Mouse (Mus musculus) cerebellum, postnatal 14 days (tissue): ENCODE measurements around the gene Slc25a39.

Source experiments
- DNase-seq, 2 experiments: peaks; one replicate each; pipeline ENCODE4 v3.0.0; 2021; ENCODE audit warnings: mixed read lengths in 2 of 2

Gene Slc25a39

GRCm38 (mm10) chr11:102435754-102436470 is 28.2 kb upstream of the Slc25a39 start:
- DNase-seq, result peak; percentile 52 to 71

- DNase-seq, result peak in 1 of 2 experiments; percentile 41
Observed at GRCm38 (mm10) chr11:102434816-102435705, 27.3 kb upstream of the Slc25a39 start.

GRCm38 (mm10) chr11:102434406-102434805 is 26.7 kb upstream of the Slc25a39 start:
- peak; percentile 96 to 97 for DNase-seq

- no peak for DNase-seq
Observed at GRCm38 (mm10) chr11:102433866-102434265, 26.1 kb upstream of the Slc25a39 start.

GRCm38 (mm10) chr11:102432896-102433295 is 25.1 kb upstream of the Slc25a39 start:
- DNase-seq, result peak; percentile 83 to 86

- no peak for DNase-seq
Observed at GRCm38 (mm10) chr11:102432115-102432843, 24.5 kb upstream of the Slc25a39 start.

GRCm38 (mm10) chr11:102431728-102432114 is 24.0 kb upstream of the Slc25a39 start:
- no peak for DNase-seq

GRCm38 (mm10) chr11:102431018-102431645 is 23.4 kb upstream of the Slc25a39 start:
- DNase-seq, result peak; percentile 89 to 90

GRCm38 (mm10) chr11:102430121-102431017 is 22.6 kb upstream of the Slc25a39 start, which contains the start of gene Grn:
Gene Grn (plus strand): TSS chr11:102430315.
- peak; percentile 90 to 92 for DNase-seq

GRCm38 (mm10) chr11:102429551-102429950 is 21.8 kb upstream of the Slc25a39 start:
- DNase-seq, result no peak

- no peak for DNase-seq
Observed at GRCm38 (mm10) chr11:102428981-102429540, 21.3 kb upstream of the Slc25a39 start.

- DNase-seq, result no peak
Observed at GRCm38 (mm10) chr11:102425555-102426316, 18.0 kb upstream of the Slc25a39 start.

- DNase-seq, result peak in 1 of 2 experiments; percentile 5
Observed at GRCm38 (mm10) chr11:102424666-102425065, 16.9 kb upstream of the Slc25a39 start.

GRCm38 (mm10) chr11:102421559-102421958 is 13.8 kb upstream of the Slc25a39 start:
- DNase-seq, result no peak

GRCm38 (mm10) chr11:102418887-102419286 is 11.1 kb upstream of the Slc25a39 start:
- DNase-seq, result peak; percentile 17 to 54

- no peak for DNase-seq
Observed at GRCm38 (mm10) chr11:102417160-102417559, 9.4 kb upstream of the Slc25a39 start.

- DNase-seq, result no peak
Observed at GRCm38 (mm10) chr11:102415034-102415802, 7.5 kb upstream of the Slc25a39 start.

GRCm38 (mm10) chr11:102413059-102413458 is 5.3 kb upstream of the Slc25a39 start:
- DNase-seq, result no peak

GRCm38 (mm10) chr11:102411704-102412103 is 4.0 kb upstream of the Slc25a39 start:
- DNase-seq, result peak; percentile 95 to 97
